Mouse (Mus musculus) MEL (cell line): ENCODE measurements around the gene Ndufs1. TPM values are rescaled to one million over a fixed set of nuclear protein-coding genes. Genes with fewer than 3 reads are reported as not detected.

Source experiments
- DNase-seq: peaks from one replicate; pipeline ENCODE4 v3.0.0; 2011; ENCODE audit warnings: low read depth, low spot score
- H3K27ac ChIP-seq: 2 replicates; pipeline ENCODE4 v1.5.1; 2012; ENCODE audit warnings: low read depth, mild to moderate bottlenecking, control low read depth, low read length, moderate library complexity; ENCODE audit not compliant: control insufficient read depth
- H3K27me3 ChIP-seq, 2 experiments: fragments of 150-350 bp in 1 of 2; sonication (generic) in 1 of 2; 2 replicates each; pipeline ENCODE4 v1.6.1; 2012; ENCODE audit warnings: low read length in 2 of 2, mild to moderate bottlenecking in 2 of 2, improper control_type of control experiment in 1 of 2, moderate library complexity in 1 of 2; ENCODE audit not compliant: insufficient read depth in 2 of 2, control insufficient read depth in 1 of 2
- H3K36me3 ChIP-seq, 2 experiments: 2 replicates each; pipeline ENCODE4 v1.6.1; 2012 to 2014; ENCODE audit warnings: low read length in 2 of 2, improper control_type of control experiment in 1 of 2, inconsistent platforms in 1 of 2, mild to moderate bottlenecking in 1 of 2; ENCODE audit not compliant: insufficient read depth in 2 of 2, control insufficient read depth in 1 of 2
- H3K4me1 ChIP-seq, 2 experiments: fragments of 150-350 bp in 1 of 2; sonication (generic) in 1 of 2; 2 replicates each; pipeline ENCODE4 v1.6.1; 2012; ENCODE audit warnings: low read length in 2 of 2, improper control_type of control experiment in 1 of 2, mild to moderate bottlenecking in 1 of 2; ENCODE audit not compliant: insufficient read depth in 2 of 2, control insufficient read depth in 1 of 2
- H3K4me3 ChIP-seq, 2 experiments: fragments of 150-350 bp in 1 of 2; sonication (generic) in 1 of 2; 2 replicates each; pipeline ENCODE4 v1.5.1; 2012; ENCODE audit warnings: low read depth in 2 of 2, low read length in 2 of 2, mild to moderate bottlenecking in 2 of 2, moderate library complexity in 2 of 2, control low read depth in 1 of 2, improper control_type of control experiment in 1 of 2; ENCODE audit not compliant: control insufficient read depth in 1 of 2, insufficient read depth in 1 of 2
- H3K79me2 ChIP-seq: 2 replicates; pipeline ENCODE4 v1.6.1; 2012; ENCODE audit warnings: mild to moderate bottlenecking, low read length, moderate library complexity; ENCODE audit not compliant: control insufficient read depth, poor library complexity, insufficient read depth
- H3K9ac ChIP-seq: 2 replicates; pipeline ENCODE4 v1.6.1; 2012; ENCODE audit warnings: low read depth, mild to moderate bottlenecking, control low read depth, low read length, moderate library complexity; ENCODE audit not compliant: control insufficient read depth, poor library complexity, severe bottlenecking
- H3K9me3 ChIP-seq: fragments of 150-350 bp; sonication (generic); replicated peaks from 2 replicates; pipeline ENCODE4 v1.6.1; 2012; ENCODE audit warnings: mild to moderate bottlenecking, low read length, improper control_type of control experiment, moderate library complexity; ENCODE audit not compliant: insufficient read depth
- BHLHE40 ChIP-seq: IDR thresholded peaks from 2 replicates; pipeline ENCODE4 v1.6.1; 2012; ENCODE audit warnings: low read depth, mild to moderate bottlenecking, inconsistent platforms, low read length, improper control_type of control experiment, borderline replicate concordance
- CHD1 ChIP-seq: IDR thresholded peaks from 2 replicates; pipeline ENCODE4 v1.6.1; 2012; ENCODE audit warnings: low read depth, mild to moderate bottlenecking, inconsistent platforms, low read length, improper control_type of control experiment
- CHD2 ChIP-seq: IDR thresholded peaks from 2 replicates; pipeline ENCODE4 v1.6.1; 2011; ENCODE audit warnings: low read length, improper control_type of control experiment
- CTCF ChIP-seq, 3 experiments: IDR thresholded peaks in 2 of 3; conservative IDR thresholded peaks in 1 of 3; 2 replicates each; pipeline ENCODE4 v1.5.1; 2011 to 2012; ENCODE audit warnings: low read length in 3 of 3, low read depth in 2 of 3, mild to moderate bottlenecking in 2 of 3, improper control_type of control experiment in 1 of 3, inconsistent platforms in 1 of 3, mixed read lengths in 1 of 3, moderate library complexity in 1 of 3; ENCODE audit not compliant: control insufficient read depth in 1 of 3, insufficient read depth in 1 of 3, poor library complexity in 1 of 3, severe bottlenecking in 1 of 3
- ELF1 ChIP-seq: IDR thresholded peaks from 2 replicates; pipeline ENCODE4 v1.6.1; 2014; ENCODE audit warnings: low read depth, mild to moderate bottlenecking, inconsistent platforms, low read length, improper control_type of control experiment, moderate library complexity
- EP300 ChIP-seq, 2 experiments: IDR thresholded peaks; 2 replicates each; pipeline ENCODE4 v1.6.1; 2011; ENCODE audit warnings: improper control_type of control experiment in 2 of 2, low read length in 2 of 2, low read depth in 1 of 2, mild to moderate bottlenecking in 1 of 2
- ETS1 ChIP-seq: IDR thresholded peaks from 2 replicates; pipeline ENCODE4 v1.6.1; 2012; ENCODE audit warnings: low read depth, mild to moderate bottlenecking, inconsistent platforms, low read length, improper control_type of control experiment, moderate library complexity
- GATA1 ChIP-seq: IDR thresholded peaks from 2 replicates; pipeline ENCODE4 v1.6.1; 2011; ENCODE audit warnings: low read depth, low read length, improper control_type of control experiment
- HCFC1 ChIP-seq: IDR thresholded peaks from 2 replicates; pipeline ENCODE4 v1.6.1; 2012; ENCODE audit warnings: low read depth, mild to moderate bottlenecking, inconsistent platforms, low read length, improper control_type of control experiment, moderate library complexity
- JUND ChIP-seq: IDR thresholded peaks from 2 replicates; pipeline ENCODE4 v1.6.1; 2011; ENCODE audit warnings: low read depth, mild to moderate bottlenecking, improper control_type of control experiment, low read length
- KAT2A ChIP-seq: conservative IDR thresholded peaks from 2 replicates; pipeline ENCODE4 v1.6.1; 2012; ENCODE audit warnings: low read depth, low read length, improper control_type of control experiment, inconsistent platforms
- MAFK ChIP-seq: IDR thresholded peaks from 2 replicates; pipeline ENCODE4 v1.6.1; 2011; ENCODE audit warnings: low read depth, mild to moderate bottlenecking, low read length, improper control_type of control experiment, borderline replicate concordance
- MAX ChIP-seq: IDR thresholded peaks from 2 replicates; pipeline ENCODE4 v1.6.1; 2011; ENCODE audit warnings: low read length, improper control_type of control experiment
- MAZ ChIP-seq: IDR thresholded peaks from 2 replicates; pipeline ENCODE4 v1.6.1; 2012; ENCODE audit warnings: low read depth, mild to moderate bottlenecking, inconsistent platforms, low read length, improper control_type of control experiment
- MEF2A ChIP-seq: IDR thresholded peaks from 2 replicates; pipeline ENCODE4 v1.6.1; 2014; ENCODE audit warnings: low read depth, mild to moderate bottlenecking, inconsistent platforms, low read length, improper control_type of control experiment; ENCODE audit not compliant: poor library complexity, insufficient replicate concordance, severe bottlenecking; ENCODE audit errors: extremely low read depth
- MXI1 ChIP-seq: IDR thresholded peaks from 2 replicates; pipeline ENCODE4 v1.6.1; 2011; ENCODE audit warnings: mild to moderate bottlenecking, low read depth, low read length, improper control_type of control experiment
- MYB ChIP-seq: IDR thresholded peaks from 2 replicates; pipeline ENCODE4 v1.6.1; 2011; ENCODE audit warnings: mild to moderate bottlenecking, low read depth, low read length, improper control_type of control experiment
- MYC ChIP-seq: IDR thresholded peaks from 2 replicates; pipeline ENCODE4 v1.6.1; 2011; ENCODE audit warnings: low read depth, mild to moderate bottlenecking, low read length, improper control_type of control experiment, moderate library complexity
- NELFE ChIP-seq: IDR thresholded peaks from 2 replicates; pipeline ENCODE4 v1.6.1; 2011; ENCODE audit warnings: low read depth, low read length, improper control_type of control experiment
- POLR2AphosphoS2 ChIP-seq: IDR thresholded peaks from 2 replicates; pipeline ENCODE4 v1.6.1; 2011; ENCODE audit warnings: low read length, improper control_type of control experiment
- POLR2AphosphoS5 ChIP-seq: IDR thresholded peaks from 2 replicates; pipeline ENCODE4 v1.6.1; 2012; ENCODE audit warnings: low read depth, borderline replicate concordance, mild to moderate bottlenecking, inconsistent platforms, low read length, moderate library complexity, mixed read lengths
- RAD21 ChIP-seq: IDR thresholded peaks from 2 replicates; pipeline ENCODE4 v1.6.1; 2011; ENCODE audit warnings: mild to moderate bottlenecking, low read depth, low read length, improper control_type of control experiment
- RCOR1 ChIP-seq: IDR thresholded peaks from 2 replicates; pipeline ENCODE4 v1.6.1; 2012; ENCODE audit warnings: low read depth, mild to moderate bottlenecking, inconsistent platforms, low read length, improper control_type of control experiment
- SIN3A ChIP-seq: IDR thresholded peaks from 2 replicates; pipeline ENCODE4 v1.6.1; 2012; ENCODE audit warnings: low read length, improper control_type of control experiment, inconsistent platforms
- SMC3 ChIP-seq: IDR thresholded peaks from 2 replicates; pipeline ENCODE4 v1.6.1; 2011; ENCODE audit warnings: low read depth, low read length, improper control_type of control experiment
- TAL1 ChIP-seq: IDR thresholded peaks from 2 replicates; pipeline ENCODE4 v1.6.1; 2012; ENCODE audit warnings: mild to moderate bottlenecking, inconsistent platforms, low read length, moderate library complexity, mixed read lengths
- TBP ChIP-seq: IDR thresholded peaks from 2 replicates; pipeline ENCODE4 v1.8.0; 2011; ENCODE audit warnings: low read depth, low read length, improper control_type of control experiment
- TCF12 ChIP-seq: IDR thresholded peaks from 2 replicates; pipeline ENCODE4 v1.6.1; 2014; ENCODE audit warnings: low read depth, mild to moderate bottlenecking, inconsistent platforms, low read length, improper control_type of control experiment, moderate library complexity
- UBTF ChIP-seq: IDR thresholded peaks from 2 replicates; pipeline ENCODE4 v1.6.1; 2012; ENCODE audit warnings: low read depth, mild to moderate bottlenecking, inconsistent platforms, low read length, improper control_type of control experiment, moderate library complexity, borderline replicate concordance; ENCODE audit not compliant: insufficient read depth
- USF1 ChIP-seq: IDR thresholded peaks from 2 replicates; pipeline ENCODE4 v1.6.1; 2014; ENCODE audit warnings: low read depth, mild to moderate bottlenecking, inconsistent platforms, low read length, improper control_type of control experiment, moderate library complexity
- USF2 ChIP-seq, 2 experiments: IDR thresholded peaks; 2 replicates each; pipeline ENCODE4 v1.6.1; 2011 to 2012; ENCODE audit warnings: improper control_type of control experiment in 2 of 2, low read length in 2 of 2, borderline replicate concordance in 1 of 2, inconsistent platforms in 1 of 2, low read depth in 1 of 2, mild to moderate bottlenecking in 1 of 2; ENCODE audit not compliant: insufficient read depth in 1 of 2
- ZC3H11A ChIP-seq: IDR thresholded peaks from 2 replicates; pipeline ENCODE4 v1.6.1; 2012; ENCODE audit warnings: low read depth, mild to moderate bottlenecking, inconsistent platforms, low read length, improper control_type of control experiment
- ZKSCAN1 ChIP-seq: IDR thresholded peaks from 2 replicates; pipeline ENCODE4 v1.6.1; 2012; ENCODE audit warnings: low read depth, mild to moderate bottlenecking, inconsistent platforms, low read length, improper control_type of control experiment, moderate library complexity
- ZMIZ1 ChIP-seq: IDR thresholded peaks from 2 replicates; pipeline ENCODE4 v1.6.1; 2012; ENCODE audit warnings: low read depth, mild to moderate bottlenecking, inconsistent platforms, low read length, improper control_type of control experiment, moderate library complexity
- ZNF384 ChIP-seq: IDR thresholded peaks from 2 replicates; pipeline ENCODE4 v1.6.1; 2012; ENCODE audit warnings: low read depth, mild to moderate bottlenecking, inconsistent platforms, low read length, improper control_type of control experiment
- polyA plus RNA-seq, 2 experiments: library from polyadenylated mRNA; stranded (reverse) in 1 of 2; unstranded in 1 of 2; fragments of >175 nt in 1 of 2; fragments of >200 nt in 1 of 2; gene quantifications; 2 replicates each; pipeline versions ENCODE4 v1.2.1 to v1.2.4; 2012; ENCODE audit warnings: low replicate concordance in 2 of 2, low read depth in 1 of 2; ENCODE audit not compliant: insufficient read length in 2 of 2, insufficient read depth in 1 of 2, missing spikeins in 1 of 2
- total RNA-seq: library from RNA; depleted of rRNA; stranded (reverse); fragments of 300-350 nt; gene quantifications from 2 replicates; pipeline ENCODE4 v1.2.3, GENCODE M21; 2012; rRNA removed

The Ndufs1 gene
- total RNA-seq: 124 and 141 TPM in 2 replicates
- 100 to 1,000 TPM; 139 to 163 TPM for polyA plus RNA-seq

- Histone ChIP-seq H3K4me3 (peak within 1 kb of the TSS; percentile 98 to 100), H3K79me2 (peaks cover 46% of the 10 kb centered on the region), H3K27ac (peak within 1 kb of the TSS; percentile 91), H3K4me1 (peaks cover 2 to 15% of the 10 kb centered on the region in 2 experiments; a peak in 3 of 4 replicates), H3K9ac (peak within 1 kb of the TSS; percentile 97), H3K9me3 (no peaks in the 10 kb centered on the region), H3K36me3 (peaks cover 14 to 25% of the 10 kb centered on the region in 2 experiments), H3K27me3 (no peaks in the 10 kb centered on the region)
- DNase-seq: peak; percentile 98
- peak; percentile 93; the same call in 1 of the 2 replicates for TF ChIP-seq KAT2A
- peak; percentile 97 for TF ChIP-seq TBP
- TF ChIP-seq MEF2A: no peak
- peak; percentile 40; the same call in 1 of the 2 replicates for TF ChIP-seq USF1
- TF ChIP-seq MAFK: no peak
- TF ChIP-seq ELF1: peak; percentile 76
- TF ChIP-seq ZKSCAN1: no peak
- no peak for TF ChIP-seq SMC3
- 0 out of 2 replicates have a peak, but pooled peaks have one; percentile 25 for TF ChIP-seq ETS1
- TF ChIP-seq MAX: peak; percentile 82
- TF ChIP-seq GATA1: no peak
- TF ChIP-seq TCF12: no peak
- no peak for TF ChIP-seq JUND
- TF ChIP-seq TAL1: no peak
- peak; percentile 88 for TF ChIP-seq POLR2AphosphoS2
- no peak for TF ChIP-seq MYB
- TF ChIP-seq UBTF: peak; percentile 72; the same call in 1 of the 2 replicates
- peak; percentile 87 for TF ChIP-seq CHD2
- TF ChIP-seq CHD1: no peak
- peak; percentile 84 for TF ChIP-seq MYC
- TF ChIP-seq POLR2AphosphoS5: no peak; the same call in 1 of the 2 replicates
- peak; percentile 66; the same call in 1 of the 2 replicates for TF ChIP-seq MAZ
- peak; percentile 93 for TF ChIP-seq NELFE
- TF ChIP-seq ZMIZ1: peak; percentile 92; the same call in 1 of the 2 replicates
- no peak for TF ChIP-seq RAD21
- peak; percentile 11; the same call in 1 of the 2 replicates for TF ChIP-seq RCOR1
- TF ChIP-seq BHLHE40: no peak
- peak; percentile 94 for TF ChIP-seq MXI1
- TF ChIP-seq CTCF (IDR thresholded peaks at IDR 0.05 in 2 of 3, conservative IDR thresholded peaks at IDR 0.05 in 1 of 3; ENCODE audit: control insufficient read depth in 1 of 3, insufficient read depth in 1 of 3, low read depth in 2 of 3, low read length in 3 of 3, poor library complexity in 1 of 3, severe bottlenecking in 1 of 3): no peak
- no peak for TF ChIP-seq USF2 (IDR thresholded peaks at IDR 0.05; ENCODE audit: borderline replicate concordance in 1 of 2, insufficient read depth in 1 of 2, low read depth in 1 of 2, low read length in 2 of 2)
- peak; percentile 96 for TF ChIP-seq HCFC1
- TF ChIP-seq SIN3A: peak; percentile 87
- 0 out of 4 replicates have a peak, but pooled peaks of 1 of the 2 experiments have one; percentile 18 for TF ChIP-seq EP300 (IDR thresholded peaks at IDR 0.05; ENCODE audit: low read depth in 1 of 2, low read length in 2 of 2)
- TF ChIP-seq ZC3H11A: no peak
- TF ChIP-seq ZNF384: peak; percentile 85
Observed at GRCm38 (mm10) chr1:63176604-63177421, at the start of gene Ndufs1, which contains the start of gene Eef1b2. Ndufs1 (minus strand) TSS chr1:63176833. Eef1b2 (plus strand) TSS chr1:63176825.
